Mouse (Mus musculus) heart, embryonic 11.5 days (tissue): ENCODE results near the gene Tnfsf13. TPM values are rescaled to one million over a fixed set of nuclear protein-coding genes. Genes with fewer than 3 reads are reported as not detected.
A peak's percentile ranks its signal among the peaks of the same experiment; 100 is the strongest.
"Not testable (repeated sequence)": the region's sequence is repeated elsewhere in the genome, so short reads cannot be mapped to it uniquely, and the experiment has no call there.

Experiments
- ATAC-seq: fragments of 200-750 bp; cut with Nextera tagmentation; replicated peaks from 2 replicates; pipeline ENCODE4 v1.8.0; 2017; ENCODE audit warnings: moderate library complexity; ENCODE audit not compliant: insufficient number of reproducible peaks, low FRiP score, low TSS enrichment
- H3K27ac ChIP-seq: fragments of 300-500 bp; sonication (generic); 2 replicates; pipeline ENCODE4 v1.5.1; 2014; ENCODE audit warnings: mild to moderate bottlenecking, low read depth, low read length
- H3K27me3 ChIP-seq: fragments of 300-500 bp; sonication (generic); 2 replicates; pipeline ENCODE4 v1.6.1; 2014; ENCODE audit warnings: mild to moderate bottlenecking, low read length, mixed read lengths; ENCODE audit not compliant: control insufficient read depth, insufficient read depth
- H3K36me3 ChIP-seq: fragments of 300-500 bp; sonication (generic); 2 replicates; pipeline ENCODE4 v1.6.1; 2014; ENCODE audit warnings: mild to moderate bottlenecking, low read length, moderate library complexity, mixed read lengths; ENCODE audit not compliant: control insufficient read depth, insufficient read depth
- H3K4me1 ChIP-seq: fragments of 300-500 bp; sonication (generic); 2 replicates; pipeline ENCODE4 v1.6.1; 2014; ENCODE audit warnings: low read length; ENCODE audit not compliant: control insufficient read depth, insufficient read depth
- H3K4me2 ChIP-seq: fragments of 300-500 bp; sonication (generic); 2 replicates; pipeline ENCODE4 v1.6.1; 2014; ENCODE audit warnings: mild to moderate bottlenecking, moderate library complexity
- H3K4me3 ChIP-seq: fragments of 300-500 bp; sonication (generic); 2 replicates; pipeline ENCODE4 v1.5.1; 2014; ENCODE audit warnings: low read depth, low read length
- H3K9ac ChIP-seq: fragments of 300-500 bp; sonication (generic); 2 replicates; pipeline ENCODE4 v1.6.1; 2014; ENCODE audit warnings: mild to moderate bottlenecking, low read depth, low read length, moderate library complexity
- H3K9me3 ChIP-seq: fragments of 300-500 bp; sonication (generic); replicated peaks from 2 replicates; pipeline ENCODE4 v1.6.1; 2016; ENCODE audit warnings: low read length; ENCODE audit not compliant: control insufficient read depth
- WGBS: fragments of 180-500 bp; shearing (Covaris S2); extraction: QIAGEN DNeasy Blood & Tissue Kit; methylation state at CpG from one replicate; pipeline ENCODE4 v1.1.7; 2014; ENCODE audit not compliant: insufficient replicate concordance; 5-methylcytosine and 5-hydroxymethylcytosine counted together
- polyA plus RNA-seq: library from polyadenylated mRNA; unstranded; fragments of >200 nt; fragmentation: Nextera tagmentation; extraction: Ambion mirVana; gene quantifications from 2 replicates; pipeline ENCODE4 v1.2.1, GENCODE M21; 2014

The Tnfsf13 gene
- polyA plus RNA-seq, 1 experiment from 2014 or later, result not detected

GRCm38 (mm10) chr11:69707873-69708381 lies 22.3 kb upstream of the Tnfsf13 start:
- no peak overlapping the region for H3K4me2 ChIP-seq
- H3K36me3 ChIP-seq, result no peaks in the 10 kb centered on the region
- 0 out of 2 replicates have a peak, but pooled peaks cover 3% of the 10 kb centered on the region for H3K4me1 ChIP-seq
- H3K4me3 ChIP-seq, result no peak overlapping the region
- no peaks in the 10 kb centered on the region for H3K27me3 ChIP-seq
- H3K9ac ChIP-seq, result no peak overlapping the region
- WGBS, result 87% methylated on average over 4 of the region's 4 CpGs
- H3K27ac ChIP-seq, result no peak overlapping the region
- ATAC-seq, result no peak
- no peaks in the 10 kb centered on the region for H3K9me3 ChIP-seq

DNA sequence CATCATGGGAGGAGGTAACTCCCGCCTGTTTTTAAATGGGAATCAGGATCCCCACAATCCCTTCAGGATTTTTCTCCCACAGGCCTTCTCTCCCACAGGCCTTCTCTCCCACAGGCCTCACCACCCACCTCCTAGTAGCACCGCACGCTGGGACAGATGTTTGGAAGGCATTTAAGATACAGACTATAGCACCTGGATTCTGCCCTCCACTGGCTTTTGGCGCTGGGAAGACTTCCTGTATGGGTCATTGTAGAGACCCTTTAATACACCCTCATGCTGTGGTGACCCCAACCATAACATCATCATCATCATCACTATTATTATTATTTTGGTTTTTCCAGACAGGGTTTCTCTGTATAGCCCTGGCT lies 21.9 kb upstream of the Tnfsf13 start:
- no peaks in the 10 kb centered on the region for H3K9me3 ChIP-seq
- no peak for ATAC-seq
- H3K4me2 ChIP-seq, result no peak overlapping the region
- no peaks in the 10 kb centered on the region for H3K27me3 ChIP-seq
- no peak overlapping the region for H3K4me3 ChIP-seq
- no peaks in the 10 kb centered on the region for H3K36me3 ChIP-seq
- no peak overlapping the region for H3K27ac ChIP-seq
- WGBS, result 78% methylated on average over 4 of the region's 4 CpGs
- 0 out of 2 replicates have a peak, but pooled peaks cover 3% of the 10 kb centered on the region for H3K4me1 ChIP-seq
- H3K9ac ChIP-seq, result no peak overlapping the region

GRCm38 (mm10) chr11:69706775-69707479 lies 21.3 kb upstream of the Tnfsf13 start:
- Histone ChIP-seq H3K36me3 (no peaks in the 10 kb centered on the region), H3K9me3 (no peaks in the 10 kb centered on the region), H3K4me2 (no peak overlapping the region), H3K27ac (no peak overlapping the region), H3K27me3 (no peaks in the 10 kb centered on the region), H3K9ac (no peak overlapping the region), H3K4me3 (no peak overlapping the region), H3K4me1 (0 out of 2 replicates have a peak, but pooled peaks cover 3% of the 10 kb centered on the region)
- no peak for ATAC-seq
- WGBS, result 50% methylated on average over 6 of the region's 6 CpGs

DNA sequence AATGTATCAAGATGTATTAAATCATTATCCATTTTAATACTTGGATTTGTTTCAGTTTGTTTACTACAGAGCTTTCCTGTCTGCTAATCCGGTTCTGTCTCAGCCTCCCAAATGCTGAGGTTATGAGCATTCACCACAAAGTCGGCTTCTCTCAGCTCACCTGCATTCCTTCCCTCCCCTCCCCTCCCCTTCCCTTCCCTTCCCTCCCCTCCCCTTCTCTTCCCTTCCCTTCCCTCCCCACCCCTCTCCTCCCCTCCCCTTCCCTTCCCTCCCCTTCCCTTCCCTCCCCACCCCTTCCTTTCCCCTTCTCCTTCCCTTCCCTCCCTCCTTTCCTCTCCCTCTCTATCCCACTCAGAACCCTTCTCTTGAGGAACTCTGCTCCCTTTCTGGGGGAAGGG lies 19.0 kb upstream of the Tnfsf13 start:
- no peak overlapping the region for H3K27ac ChIP-seq
- H3K9ac ChIP-seq, result no peak overlapping the region
- no peak for ATAC-seq
- no peak overlapping the region for H3K4me3 ChIP-seq
- no peaks in the 10 kb centered on the region for H3K36me3 ChIP-seq
- H3K4me1 ChIP-seq, result peaks cover 8% of the 10 kb centered on the region
- H3K27me3 ChIP-seq, result no peaks in the 10 kb centered on the region
- H3K4me2 ChIP-seq, result no peak overlapping the region
- H3K9me3 ChIP-seq, result no peaks in the 10 kb centered on the region
- 35% methylated on average over 2 of the region's 2 CpGs for WGBS

DNA sequence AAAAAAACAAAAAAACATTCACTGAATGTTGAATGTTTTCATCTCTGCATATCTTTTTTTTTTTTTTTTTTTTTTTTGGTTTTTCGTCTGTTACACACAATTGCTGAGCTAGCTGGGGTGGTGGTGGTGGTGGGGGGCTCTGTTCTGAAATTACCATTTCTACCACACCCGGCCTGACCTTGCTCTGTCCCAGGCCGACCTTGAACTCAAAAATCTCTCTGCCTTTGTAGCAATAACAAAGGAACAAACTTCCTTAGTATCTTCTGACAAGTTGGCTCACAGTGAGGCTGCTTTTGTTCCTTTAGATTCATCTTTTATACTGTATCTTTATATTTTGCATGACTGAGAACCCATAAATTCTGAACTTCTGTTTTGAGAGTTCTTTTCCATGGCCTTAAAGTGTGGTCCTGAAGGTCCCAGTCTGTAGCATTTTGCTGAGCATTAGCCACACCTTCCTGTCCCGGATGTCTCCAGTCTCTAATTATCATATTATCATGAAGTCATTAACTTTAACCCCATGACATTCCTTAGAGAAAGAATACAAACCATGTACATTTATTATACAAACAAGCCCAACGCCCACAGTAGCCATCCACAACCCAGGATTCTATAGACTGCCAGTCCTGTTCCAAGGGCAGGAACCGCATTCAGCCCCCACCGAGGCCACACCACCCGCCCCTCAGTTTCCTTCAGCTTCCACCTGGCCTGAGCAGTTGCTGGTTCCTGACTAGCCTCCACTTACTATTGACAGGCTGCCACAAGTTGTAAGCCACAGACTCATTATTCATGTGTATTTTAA lies 18.4 kb upstream of the Tnfsf13 start:
- no peak overlapping the region for H3K27ac ChIP-seq
- no peak for ATAC-seq
- H3K4me2 ChIP-seq, result no peak overlapping the region
- 65% methylated on average over 8 of the region's 8 CpGs for WGBS
- peaks cover 8% of the 10 kb centered on the region for H3K4me1 ChIP-seq
- H3K27me3 ChIP-seq, result no peaks in the 10 kb centered on the region
- no peaks in the 10 kb centered on the region for H3K36me3 ChIP-seq
- no peak overlapping the region for H3K4me3 ChIP-seq
- no peaks in the 10 kb centered on the region for H3K9me3 ChIP-seq
- no peak overlapping the region for H3K9ac ChIP-seq

GRCm38 (mm10) chr11:69703381-69703780 lies 17.8 kb upstream of the Tnfsf13 start:
- not testable (repeated sequence) for H3K27ac ChIP-seq, H3K9me3 ChIP-seq, H3K4me2 ChIP-seq, H3K36me3 ChIP-seq, H3K4me3 ChIP-seq, H3K9ac ChIP-seq, H3K4me1 ChIP-seq, H3K27me3 ChIP-seq, ATAC-seq
- 87% methylated on average over 2 of the region's 3 CpGs for WGBS

DNA sequence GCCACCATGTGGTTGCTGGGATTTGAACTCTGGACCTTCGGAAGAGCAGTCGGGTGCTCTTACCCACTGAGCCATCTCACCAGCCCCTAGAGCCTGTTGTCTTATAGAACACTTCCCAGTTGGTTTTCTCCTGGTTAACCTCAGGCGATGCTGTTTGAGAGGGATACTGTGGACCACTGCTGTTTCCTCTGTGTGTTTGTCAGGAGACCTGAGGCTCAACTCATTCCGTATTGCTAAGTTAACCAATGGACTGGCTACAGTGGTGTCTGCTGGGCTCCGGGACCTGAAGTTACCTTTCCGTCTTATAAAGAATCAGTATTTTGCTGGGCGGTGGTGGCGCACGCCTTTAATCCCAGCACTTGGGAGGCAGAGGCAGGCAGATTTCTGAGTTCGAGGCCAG lies 17.3 kb upstream of the Tnfsf13 start:
- 92% methylated on average over 10 of the region's 10 CpGs for WGBS
- not testable (repeated sequence) for ATAC-seq, H3K9ac ChIP-seq, H3K9me3 ChIP-seq, H3K4me3 ChIP-seq, H3K36me3 ChIP-seq, H3K27ac ChIP-seq, H3K4me1 ChIP-seq, H3K4me2 ChIP-seq, H3K27me3 ChIP-seq

DNA sequence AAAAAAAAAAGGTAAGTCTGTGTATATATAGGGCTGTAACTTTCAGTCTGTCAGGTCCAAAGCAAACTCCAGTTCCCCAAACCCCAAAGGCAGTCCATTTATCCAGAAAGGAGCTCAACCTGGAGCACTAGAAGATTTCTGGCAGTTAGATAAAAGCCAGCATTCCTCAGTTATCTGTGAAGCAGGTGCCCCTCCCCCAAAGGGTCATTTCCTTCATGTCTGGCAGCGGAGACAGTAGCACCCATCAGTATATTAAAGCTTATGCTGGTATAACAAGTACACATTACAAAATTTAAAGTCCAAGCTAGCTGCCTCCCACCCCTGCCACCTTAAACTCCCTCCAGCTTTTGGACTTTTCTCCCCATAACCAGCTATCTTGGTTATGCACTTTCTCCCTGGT lies 14.0 kb upstream of the Tnfsf13 start:
- no peaks in the 10 kb centered on the region for H3K27me3 ChIP-seq
- ATAC-seq, result no peak
- no peak overlapping the region; the same call in 1 of the 2 replicates for H3K9ac ChIP-seq
- no peaks in the 10 kb centered on the region for H3K36me3 ChIP-seq
- H3K4me1 ChIP-seq, result peaks cover 17% of the 10 kb centered on the region
- no peaks in the 10 kb centered on the region for H3K9me3 ChIP-seq
- H3K4me2 ChIP-seq, result peak overlapping the region; percentile 3; the same call in 1 of the 2 replicates
- H3K4me3 ChIP-seq, result no peak overlapping the region
- WGBS, result 16% methylated on average over 1 of the region's 1 CpGs
- H3K27ac ChIP-seq, result no peak overlapping the region
